Mouse (Mus musculus) intestine, embryonic 16.5 days (tissue): Measurements from ENCODE around the gene Zbtb34. TPM values are rescaled to one million over a fixed set of nuclear protein-coding genes. Genes with fewer than 3 reads are reported as not detected.

Experiments used
- microRNA-seq: library from miRNA; unstranded; fragments of <30 nt; microRNA quantifications from one replicate; pipeline ENCODE4, GENCODE M21; 2016
- polyA plus RNA-seq: library from polyadenylated mRNA; unstranded; fragments of >200 nt; fragmentation: Nextera tagmentation; extraction: Ambion mirVana; gene quantifications from 2 replicates; pipeline ENCODE4 v1.2.1, GENCODE M21; 2015

Gene Zbtb34
- polyA plus RNA-seq, 1 experiment from 2014 or later, result 2.8 TPM

Small RNAs within 50 kb of the gene (microRNA-seq; reads per million reads assigned to microRNA genes)
- gene Gm25998, result not detected

Other genes with a start within 250 kb of the Zbtb34 start
- gene Angptl2, start 215.3 kb downstream of the Zbtb34 start, polyA plus RNA-seq, result 41.6 and 42.9 TPM in 2 replicates
- gene Ralgps1, start 59.8 kb downstream of the Zbtb34 start, polyA plus RNA-seq, result 6.3 and 8.0 TPM in 2 replicates
- 10.8 and 13.5 TPM in 2 replicates for gene Zbtb43, start 37.2 kb upstream of the Zbtb34 start, polyA plus RNA-seq
- gene Lmx1b, start 209.2 kb upstream of the Zbtb34 start, polyA plus RNA-seq, result 0.04 TPM in 1 of 2 replicates, not detected in the other